Mouse (Mus musculus): ENCODE results near the gene Nyap1.

- TF ChIP-seq CTCF (IDR thresholded peaks at IDR 0.05; ENCODE audit: insufficient read depth, low read length) (no peak), POLR2A (IDR thresholded peaks at IDR 0.05; ENCODE audit: borderline replicate concordance, extremely low read depth, low read depth, low read length) (no peak)
Observed at GRCm38 (mm10) chr5:137788171-137788570, 46.8 kb upstream of the Nyap1 start.

Measured in lung, adult 2 months (tissue).